Mouse (Mus musculus): ENCODE results near the gene Inha.

The Inha gene

DNA sequence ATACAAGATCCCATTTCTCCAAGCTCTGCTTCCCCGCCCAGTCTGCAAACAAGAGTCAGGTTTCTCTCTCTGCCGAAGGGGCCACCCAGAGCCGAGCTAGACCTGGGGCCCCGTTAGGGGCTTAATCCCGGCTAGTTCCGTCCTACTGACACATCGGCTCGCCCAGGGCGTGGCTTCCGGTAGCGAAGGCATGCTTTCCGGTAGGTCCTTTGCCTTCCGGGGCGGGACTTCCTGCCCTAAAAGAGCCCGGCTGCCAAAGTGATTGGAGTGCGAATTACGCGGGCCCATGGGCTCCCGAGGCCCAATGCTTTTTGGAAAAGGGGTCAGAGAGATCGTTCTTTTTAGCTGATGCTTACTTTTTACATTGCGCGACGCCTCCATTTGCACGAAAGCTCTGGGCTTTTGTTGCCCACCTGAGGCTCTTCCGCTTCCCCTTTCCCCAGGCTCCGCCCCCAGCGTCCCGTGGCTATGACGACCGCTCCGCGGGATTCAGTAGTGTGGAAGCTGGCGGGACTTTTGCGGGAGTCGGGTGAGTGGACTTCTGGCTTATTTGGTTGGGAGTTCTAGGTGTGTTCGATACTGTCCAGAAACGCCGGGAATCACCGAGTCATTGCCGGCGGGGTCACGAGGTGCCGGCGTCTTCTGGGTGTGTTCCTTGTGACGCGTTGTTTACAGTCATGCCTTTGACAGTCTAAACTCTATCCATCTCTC lies 14.6 kb downstream of the Inha start, which contains the start of gene Stk11ip:
Gene Stk11ip, plus strand, starts transcription at position 209 of the 711 bp plus-strand sequence.
- DNase-seq (ENCODE audit: low spot score in 2 of 2) = peak; percentile 92 to 95

GRCm38 (mm10) chr1:75524679-75525078 lies 17.8 kb downstream of the Inha start:
- DNase-seq (ENCODE audit: low spot score in 2 of 2) = no peak

- DNase-seq (ENCODE audit: low spot score in 2 of 2) = no peak
Measured at GRCm38 (mm10) chr1:75530546-75530945, 23.7 kb downstream of the Inha start.

DNA sequence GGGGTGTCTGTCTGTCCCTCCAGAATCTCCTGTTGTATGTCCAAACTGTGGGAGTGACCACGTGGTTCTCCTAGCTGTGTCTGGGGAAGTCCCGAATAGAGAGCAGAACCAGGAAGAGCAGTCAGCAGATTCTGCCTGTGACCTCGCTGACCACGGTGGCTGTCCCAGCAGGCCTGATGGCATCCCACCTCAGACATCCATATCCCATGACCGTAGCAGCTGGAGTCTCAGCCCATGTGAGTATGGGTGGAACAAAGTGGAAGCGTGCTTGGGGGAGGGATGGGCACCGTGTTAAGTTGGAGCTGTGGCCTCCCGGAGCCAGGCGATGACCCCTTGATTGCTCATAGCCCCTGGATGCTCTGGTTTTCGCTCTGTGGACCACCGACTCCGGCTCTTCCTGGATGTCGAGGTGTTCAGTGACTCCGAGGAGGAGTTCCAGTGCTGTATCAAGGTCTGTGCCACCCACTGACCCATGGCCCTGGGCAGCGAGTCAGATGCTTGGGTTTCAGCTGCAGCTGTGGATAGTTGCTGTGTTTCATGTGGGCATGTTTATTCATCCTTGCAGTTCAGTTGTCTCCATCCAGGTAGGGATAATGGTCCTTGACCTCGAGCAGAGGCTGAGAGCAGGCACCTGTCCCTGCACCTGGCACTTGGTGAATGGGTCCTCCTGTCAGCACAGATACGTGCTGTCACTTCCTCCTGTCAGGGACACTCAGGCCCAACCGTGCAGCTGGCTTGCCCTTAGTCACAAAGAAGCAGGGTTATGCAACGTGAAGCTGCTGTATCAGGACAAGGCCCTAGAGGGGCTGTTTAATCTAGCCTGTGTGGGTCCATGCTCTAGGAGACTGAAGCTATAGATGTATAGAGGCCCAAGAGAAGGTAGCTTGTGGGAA lies 25.6 kb downstream of the Inha start:
- no peak for DNase-seq (ENCODE audit: low spot score in 2 of 2)

DNA sequence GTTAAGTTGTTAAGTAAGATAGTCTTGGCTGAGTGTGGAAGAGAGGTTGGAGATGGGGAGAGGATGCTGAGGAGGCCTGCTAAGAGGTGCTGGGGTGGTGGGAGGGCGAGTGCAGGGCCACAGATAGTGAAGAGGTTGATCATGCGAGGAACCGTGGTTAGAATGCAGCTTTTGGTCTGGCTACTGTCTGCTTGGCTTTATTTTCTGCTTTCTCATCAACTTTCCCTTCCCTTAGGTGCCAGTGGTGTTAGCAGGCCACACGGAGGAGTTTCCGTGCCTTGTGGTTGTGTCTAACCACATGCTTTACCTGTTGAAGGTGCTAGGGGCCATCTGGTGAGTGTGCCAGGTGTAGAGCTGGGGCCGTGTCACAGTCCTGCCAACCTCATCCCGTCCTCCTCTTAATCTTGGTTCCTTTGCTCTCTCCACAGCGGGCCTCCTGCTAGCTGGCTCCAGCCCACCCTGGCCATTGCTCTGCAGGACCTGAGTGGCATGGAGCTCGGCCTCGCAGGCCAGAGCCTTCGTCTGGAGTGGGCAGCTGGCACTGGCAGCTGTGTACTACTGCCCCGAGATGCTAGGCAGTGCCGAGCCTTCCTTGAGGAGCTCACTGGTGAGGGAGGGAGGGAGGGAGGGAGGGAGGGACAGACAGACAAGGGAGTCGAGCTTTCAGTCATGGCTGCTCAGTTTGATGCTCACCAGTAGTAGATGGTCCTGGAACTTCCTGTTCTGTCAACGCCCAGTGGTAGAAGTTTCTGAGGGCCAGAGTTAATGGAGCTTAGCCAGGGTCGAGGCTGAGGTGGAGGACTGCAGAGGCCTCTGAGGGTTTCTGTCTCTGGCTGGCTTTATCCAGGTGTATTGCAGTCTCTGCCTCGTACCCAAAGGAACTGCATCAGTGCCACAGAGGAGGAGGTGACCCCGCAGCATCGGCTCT lies 26.7 kb downstream of the Inha start:
- no peak for DNase-seq (ENCODE audit: low spot score in 2 of 2)

DNA sequence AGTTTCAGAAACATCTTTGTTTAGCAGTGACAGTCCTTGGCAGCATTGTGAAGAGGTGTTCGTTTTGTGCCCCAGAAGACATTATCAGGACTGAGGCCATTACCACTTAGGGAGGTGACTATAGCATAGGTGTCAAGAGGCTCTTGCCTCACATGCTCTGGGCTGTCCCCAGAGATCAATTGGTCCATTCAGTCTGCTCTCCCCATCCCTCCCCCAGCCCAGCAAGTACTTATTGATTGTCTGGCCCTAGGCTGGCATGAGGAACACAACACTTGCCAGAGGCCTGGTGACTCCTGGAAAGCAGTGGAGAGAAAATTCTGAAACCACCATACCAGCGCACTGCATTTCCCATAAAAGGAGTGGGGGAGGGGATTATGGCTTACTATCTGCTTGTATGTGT lies 30.7 kb downstream of the Inha start:
- no peak for DNase-seq (ENCODE audit: low spot score in 2 of 2)

DNA sequence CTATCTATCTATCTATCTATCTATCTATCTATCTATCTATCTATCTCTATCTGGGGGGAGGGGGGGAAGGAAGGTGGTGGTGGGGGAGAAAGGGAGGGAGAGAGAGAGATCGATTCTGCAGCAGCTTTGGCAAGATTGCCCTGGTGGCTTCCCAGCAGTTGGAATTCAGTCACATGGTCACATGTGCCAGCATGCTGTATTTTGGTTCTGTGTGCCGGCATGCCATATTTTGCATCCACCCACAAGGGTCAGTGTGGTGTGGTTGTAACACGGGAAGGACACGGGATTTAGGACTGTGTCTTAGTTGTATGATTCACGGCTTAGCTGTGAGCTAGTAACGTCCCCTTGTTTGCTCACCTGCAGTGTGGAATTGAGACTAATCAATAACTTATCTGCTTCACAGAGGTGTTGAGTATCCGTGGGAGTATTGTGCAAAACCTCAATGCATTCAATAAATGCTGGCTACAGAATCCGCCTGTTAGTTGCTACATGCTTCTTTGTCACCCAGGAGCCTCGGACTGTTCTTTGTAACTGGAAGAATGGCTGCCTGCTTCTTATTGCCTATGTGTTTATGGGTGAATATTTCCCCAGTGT lies 31.8 kb downstream of the Inha start:
- no peak for DNase-seq (ENCODE audit: low spot score in 2 of 2)

DNA sequence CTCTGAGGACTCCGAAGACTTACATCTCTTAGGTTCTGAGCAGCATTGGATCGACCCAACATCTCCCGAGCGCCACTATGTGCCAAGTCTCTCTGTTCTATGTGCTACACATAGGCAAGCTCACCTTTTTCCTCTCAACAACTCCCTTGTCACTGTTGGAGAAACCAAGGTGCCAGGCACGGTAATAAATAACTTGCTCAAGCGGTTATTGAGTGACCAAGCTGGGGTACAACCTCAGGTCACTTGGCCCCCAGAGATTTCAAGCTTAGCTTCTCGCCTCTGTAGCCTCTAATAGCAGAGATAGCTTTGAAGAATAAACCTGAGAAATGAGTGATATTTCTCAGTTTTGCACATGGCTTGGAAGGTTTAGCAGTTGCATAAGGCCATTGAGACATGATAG lies 34.6 kb downstream of the Inha start:
- DNase-seq (ENCODE audit: low spot score in 2 of 2) = no peak

DNA sequence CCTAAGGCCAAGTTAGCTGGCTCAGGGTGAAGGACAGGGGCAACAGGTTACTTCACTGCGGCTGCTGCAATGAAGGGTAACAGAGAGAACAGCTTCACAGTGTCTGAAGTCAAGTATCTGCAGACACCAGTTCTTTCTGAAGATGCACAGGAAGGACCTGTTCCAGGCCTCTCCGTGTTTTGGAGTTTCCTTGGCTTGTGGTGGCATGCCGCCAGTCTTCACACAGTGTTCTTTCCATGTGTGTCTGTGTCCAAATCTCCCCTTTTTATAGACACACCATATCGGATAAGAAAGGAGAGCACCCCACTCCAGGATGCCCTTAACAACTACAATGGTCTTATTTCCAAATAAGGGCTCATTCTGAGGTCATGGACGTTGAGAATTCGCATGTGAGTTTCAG lies 37.5 kb downstream of the Inha start:
- no peak for DNase-seq (ENCODE audit: low spot score in 2 of 2)

DNA sequence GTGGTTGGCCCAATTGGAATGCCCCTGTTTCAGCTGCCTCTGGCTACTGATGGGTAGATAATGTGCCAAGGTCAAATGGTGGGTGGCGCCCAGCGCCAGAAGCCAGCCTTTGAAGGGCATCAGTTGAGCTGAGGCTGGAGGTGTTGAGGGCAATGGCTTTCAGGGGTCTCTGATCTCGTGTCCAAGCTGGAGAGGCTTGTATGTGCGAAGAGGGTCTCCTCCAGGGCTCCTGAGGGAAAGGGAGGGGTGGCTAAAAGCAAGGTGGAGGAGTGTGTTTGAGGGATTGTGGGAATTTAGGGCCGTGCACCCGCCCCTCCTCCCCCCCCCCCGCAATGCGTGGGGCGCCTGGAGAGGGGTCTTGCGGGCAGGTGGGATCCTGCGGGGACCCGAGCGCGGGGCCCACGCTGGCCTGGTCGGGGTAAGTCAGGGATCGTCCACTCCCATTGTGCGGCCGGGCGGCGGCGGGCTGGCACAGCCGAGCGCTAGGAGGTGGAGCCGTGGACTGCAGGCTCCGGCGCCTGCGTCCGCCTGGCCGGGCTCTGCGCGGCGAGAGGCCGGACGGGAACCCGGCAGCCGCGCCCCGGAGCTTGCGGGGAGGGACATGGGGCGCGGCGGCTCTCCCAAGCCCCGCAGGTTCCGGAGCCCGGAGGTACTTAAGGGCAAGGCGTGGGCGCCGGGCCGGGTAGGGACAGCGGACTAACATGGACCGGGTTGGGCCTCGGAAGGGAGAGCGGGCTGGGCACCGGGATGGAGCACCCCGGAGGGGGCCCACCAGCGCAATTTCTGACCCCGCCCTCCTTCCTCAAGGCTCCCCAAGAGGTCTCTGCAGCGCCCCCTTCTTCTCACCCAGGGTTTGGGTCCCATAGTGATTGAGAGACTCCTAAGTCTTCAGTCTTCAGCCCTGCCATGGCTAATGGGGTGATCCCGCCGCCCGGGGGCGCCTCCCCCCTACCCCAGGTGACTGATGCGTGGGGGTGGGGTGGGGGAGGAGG lies 39.4 kb downstream of the Inha start, which contains the start of gene Slc4a3:
Gene Slc4a3, plus strand, starts transcription at position 302 of the 992 bp plus-strand sequence.
- DNase-seq (ENCODE audit: low spot score in 2 of 2) = peak; percentile 55 to 66

DNA sequence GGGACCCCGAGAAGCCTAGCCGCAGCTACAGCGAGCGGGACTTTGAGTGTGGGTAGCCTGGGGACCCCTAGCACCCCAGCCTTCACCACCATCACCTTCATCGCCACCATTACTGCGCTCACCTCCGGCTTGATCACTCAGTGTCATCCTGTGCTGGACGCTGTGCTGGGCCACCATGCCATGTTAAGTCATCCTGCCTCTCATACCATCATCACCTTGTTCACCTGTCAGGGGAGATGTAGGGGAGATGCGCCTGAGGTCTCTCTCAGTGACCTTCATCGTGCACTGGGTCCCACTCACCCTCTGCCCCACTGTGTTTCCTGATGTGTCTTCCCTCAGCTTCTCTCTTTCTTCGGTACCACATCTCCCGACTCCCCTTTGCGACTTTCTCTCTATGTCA lies 40.5 kb downstream of the Inha start:
- DNase-seq (ENCODE audit: low spot score in 2 of 2) = no peak

DNA sequence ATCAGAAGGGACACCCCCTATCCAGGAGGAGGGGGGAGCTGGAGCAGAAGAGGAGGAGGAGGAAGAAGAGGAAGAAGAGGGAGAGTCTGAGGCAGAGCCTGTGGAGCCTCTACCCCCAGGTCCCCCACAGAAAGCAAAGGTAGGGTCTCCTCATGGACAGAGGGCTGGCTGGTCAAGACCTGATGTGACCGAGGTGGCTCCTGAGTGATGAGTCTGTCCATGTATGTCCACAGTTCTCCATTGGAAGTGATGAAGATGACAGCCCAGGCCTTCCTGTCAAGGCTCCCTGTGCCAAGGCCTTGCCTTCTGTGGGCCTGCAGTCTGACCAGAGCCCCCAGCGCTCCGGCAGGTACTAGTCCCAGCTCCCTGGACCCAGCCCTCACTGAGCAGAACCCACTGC lies 41.2 kb downstream of the Inha start:
- DNase-seq (ENCODE audit: low spot score in 2 of 2) = no peak

DNA sequence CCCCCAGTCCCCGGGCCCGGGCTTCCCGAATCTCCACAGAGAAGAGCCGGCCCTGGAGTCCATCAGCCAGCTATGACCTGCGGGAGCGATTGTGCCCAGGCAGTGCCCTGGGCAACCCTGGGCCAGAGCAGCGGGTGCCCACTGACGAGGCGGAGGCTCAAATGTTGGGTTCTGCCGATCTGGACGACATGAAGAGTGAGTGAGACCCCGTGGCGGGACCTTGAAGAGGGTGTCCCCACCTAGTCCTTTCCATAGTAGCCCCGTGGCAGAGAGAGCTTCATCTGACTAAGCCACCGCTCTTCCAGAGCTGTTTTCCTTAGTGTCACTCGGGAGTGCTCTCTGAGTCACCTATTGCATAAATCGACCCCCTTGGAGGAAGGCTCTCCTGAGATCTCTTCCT lies 42.0 kb downstream of the Inha start:
- no peak for DNase-seq (ENCODE audit: low spot score in 2 of 2)

DNA sequence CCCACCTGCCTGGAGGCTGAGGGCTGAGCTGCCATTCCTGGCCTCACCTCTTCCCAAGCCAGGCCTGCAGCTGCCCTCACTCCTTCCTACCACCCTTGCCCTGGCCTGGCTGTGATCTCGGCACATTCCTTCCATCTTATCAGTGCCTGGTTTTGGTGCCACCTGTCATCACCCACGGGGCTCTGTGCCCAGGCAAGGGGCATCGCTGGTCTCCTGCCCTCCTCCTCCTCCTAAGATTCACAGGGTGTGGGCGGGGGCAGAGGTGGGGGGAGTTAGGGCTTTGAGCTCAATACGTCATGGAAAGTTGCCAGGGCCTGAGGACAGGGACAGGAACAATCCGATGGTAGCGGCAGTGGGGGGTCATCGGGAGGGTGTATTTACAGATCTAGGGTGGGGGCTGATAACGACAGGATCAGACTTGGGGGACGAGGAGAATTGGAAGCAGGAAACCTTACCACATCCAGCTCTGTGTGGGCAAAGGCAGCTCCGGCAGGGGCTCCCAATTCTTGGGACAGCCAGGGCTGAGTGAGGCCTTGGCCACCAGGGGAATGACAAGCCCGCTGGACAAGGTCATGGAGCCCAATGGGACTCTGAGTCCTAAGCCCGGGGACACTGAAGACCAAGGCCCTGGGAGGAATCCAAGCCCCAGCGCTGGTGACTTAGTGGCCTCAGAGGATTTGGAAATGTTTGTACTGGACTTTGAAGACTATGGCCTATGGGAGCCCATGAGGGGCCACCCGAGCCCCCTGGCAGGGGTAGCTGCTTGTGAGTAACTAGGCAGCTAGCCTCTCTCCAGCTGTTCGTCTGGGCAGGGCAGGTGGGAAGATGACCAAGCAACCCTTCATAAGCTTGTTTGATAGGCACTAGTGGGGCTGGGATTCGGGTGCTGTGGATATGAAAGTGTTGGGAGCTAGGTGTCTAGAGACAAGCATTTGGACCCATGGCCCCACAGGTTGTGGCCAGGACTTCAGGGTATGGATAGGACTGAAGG lies 42.7 kb downstream of the Inha start:
- DNase-seq (ENCODE audit: low spot score in 2 of 2) = peak; percentile 69 to 82

- no peak for DNase-seq (ENCODE audit: low spot score in 2 of 2)
Measured at GRCm38 (mm10) chr1:75550586-75550985, 43.7 kb downstream of the Inha start.

GRCm38 (mm10) chr1:75555680-75556079 lies 48.8 kb downstream of the Inha start:
- DNase-seq (ENCODE audit: low spot score in 2 of 2) = no peak

DNA sequence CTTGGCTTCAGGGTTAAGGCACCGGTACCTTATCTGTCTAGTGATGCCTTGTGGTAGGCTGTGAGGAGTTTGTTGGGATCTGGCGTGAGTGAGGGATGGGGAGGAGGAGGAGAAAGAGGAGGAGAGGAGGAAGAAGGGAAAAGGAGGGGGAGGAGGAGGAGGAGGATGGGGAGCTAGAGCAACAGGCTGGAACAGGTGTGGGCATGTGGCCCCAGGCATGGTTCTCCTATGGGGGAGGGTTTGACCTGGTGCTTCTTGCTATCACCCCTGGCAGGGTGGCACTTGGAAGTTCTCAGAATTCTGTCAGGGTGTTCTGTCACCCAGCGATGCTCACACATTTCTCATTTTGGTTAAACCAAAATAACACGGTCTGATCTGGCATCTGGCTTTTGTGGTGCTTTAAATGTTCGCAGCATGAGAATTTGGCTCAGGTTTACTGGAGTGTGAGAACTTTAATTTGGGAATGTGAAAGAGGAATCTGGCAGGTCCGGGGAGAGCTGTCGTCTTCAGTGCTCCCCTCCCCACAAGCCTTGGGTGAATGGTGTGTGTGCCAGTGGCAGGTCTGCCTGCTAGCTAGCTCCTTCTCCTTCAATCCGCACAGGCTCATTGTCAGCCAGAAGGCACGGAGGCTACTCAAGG lies 49.4 kb downstream of the Inha start:
- DNase-seq (ENCODE audit: low spot score in 2 of 2) = no peak

GRCm38 (mm10) chr1:75557041-75557440 lies 50.2 kb downstream of the Inha start:
- DNase-seq (ENCODE audit: low spot score in 2 of 2) = no peak
